Mouse (Mus musculus) neural tube, embryonic 14.5 days (tissue): ENCODE results near the gene Gm17324. TPM values are rescaled to one million over a fixed set of nuclear protein-coding genes. Genes with fewer than 3 reads are reported as not detected.
"Not testable (repeated sequence)": the region's sequence is repeated elsewhere in the genome, so short reads cannot be mapped to it uniquely, and the experiment has no call there.

Source experiments
- ATAC-seq: fragments of 200-750 bp; cut with Nextera tagmentation; 2 replicates; pipeline ENCODE4 v1.8.0; 2017; ENCODE audit warnings: low read depth, mild to moderate bottlenecking, moderate TSS enrichment, moderate library complexity
- H3K27ac ChIP-seq: fragments of 300-500 bp; sonication (generic); 2 replicates; pipeline ENCODE4 v1.5.1; 2014; ENCODE audit warnings: low read depth, mild to moderate bottlenecking, control low read depth, low read length, moderate library complexity, mixed read lengths
- H3K27me3 ChIP-seq: fragments of 300-500 bp; sonication (generic); 2 replicates; pipeline ENCODE4 v1.6.1; 2014; ENCODE audit warnings: low read length; ENCODE audit not compliant: control insufficient read depth, insufficient read depth
- H3K36me3 ChIP-seq: fragments of 300-500 bp; sonication (generic); 2 replicates; pipeline ENCODE4 v1.6.1; 2014; ENCODE audit warnings: low read length, mixed read lengths; ENCODE audit not compliant: control insufficient read depth, insufficient read depth
- H3K4me1 ChIP-seq: fragments of 300-500 bp; sonication (generic); 2 replicates; pipeline ENCODE4 v1.6.1; 2014; ENCODE audit warnings: low read length; ENCODE audit not compliant: control insufficient read depth, insufficient read depth
- H3K4me2 ChIP-seq: fragments of 300-500 bp; sonication (generic); 2 replicates; pipeline ENCODE4 v1.6.1; 2014; ENCODE audit warnings: mild to moderate bottlenecking, low read depth, low read length, control low read depth
- H3K4me3 ChIP-seq: fragments of 300-500 bp; sonication (generic); 2 replicates; pipeline ENCODE4 v1.5.1; 2014; ENCODE audit warnings: low read depth, low read length, control low read depth, mixed read lengths
- H3K9ac ChIP-seq: fragments of 300-500 bp; sonication (generic); replicated peaks from 2 replicates; pipeline ENCODE4 v1.6.1; 2014; ENCODE audit warnings: low read depth, mild to moderate bottlenecking, control low read depth, low read length, mixed read lengths
- H3K9me3 ChIP-seq: fragments of 300-500 bp; sonication (generic); 2 replicates; pipeline ENCODE4 v1.6.1; 2016; ENCODE audit warnings: low read length; ENCODE audit not compliant: control insufficient read depth
- WGBS: fragments of 180-500 bp; shearing (Covaris S2); extraction: QIAGEN DNeasy Blood & Tissue Kit; methylation state at CpG from one replicate; pipeline ENCODE4 v1.1.7; 2014; 5-methylcytosine and 5-hydroxymethylcytosine counted together
- polyA plus RNA-seq: library from polyadenylated mRNA; unstranded; fragments of >200 nt; fragmentation: Nextera tagmentation; extraction: Ambion mirVana; gene quantifications from 2 replicates; pipeline ENCODE4 v1.2.1, GENCODE M21; 2014

Gm17324 gene
- 2.1 and 2.4 TPM in 2 replicates for polyA plus RNA-seq

DNA sequence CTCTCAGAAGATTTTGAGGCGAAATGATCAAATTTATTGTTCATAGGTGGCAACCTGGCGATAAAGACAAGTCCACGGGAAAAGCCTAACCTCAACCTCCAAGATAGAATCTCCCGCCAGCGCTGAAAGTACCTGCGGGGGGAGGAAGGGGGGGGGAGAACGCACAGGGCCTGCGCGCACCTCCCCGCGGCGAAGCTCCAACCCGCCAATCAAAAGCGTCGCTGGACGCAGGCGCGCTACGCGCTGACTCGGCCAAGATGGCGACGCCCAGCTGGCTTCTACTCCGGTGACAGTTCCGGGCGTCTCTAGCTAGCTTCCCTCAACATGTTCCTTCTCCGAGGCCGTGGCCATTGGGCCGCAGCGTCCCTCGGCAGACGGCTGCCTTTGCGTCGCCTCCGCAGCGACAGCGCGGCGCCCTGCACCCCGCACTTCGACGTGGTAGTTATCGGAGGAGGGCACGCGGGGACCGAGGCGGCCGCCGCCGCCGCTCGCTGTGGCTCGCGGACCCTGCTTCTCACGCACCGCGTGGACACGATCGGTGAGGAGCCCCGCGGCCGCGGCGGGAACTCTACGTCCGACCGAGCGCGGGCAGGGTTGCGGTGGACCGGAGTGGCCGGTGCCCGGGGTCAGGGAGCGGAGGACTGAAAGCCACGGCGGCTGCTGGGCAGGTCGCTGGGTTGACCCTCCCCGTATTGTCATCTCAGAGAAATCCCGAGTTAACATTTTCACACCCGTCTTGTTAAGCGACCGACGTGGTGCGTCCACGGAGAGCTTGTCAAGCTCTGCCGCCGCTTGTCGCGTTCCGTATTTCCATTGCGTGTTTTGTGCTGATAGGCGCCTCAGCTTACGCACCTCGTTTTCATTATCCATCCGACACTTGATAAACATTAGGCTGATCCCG, at the start of gene Gm17324, which contains the start of gene Mto1:
TSS of gene Gm17324 (minus strand) at position 814 of the 901 bp plus-strand sequence.
TSS of gene Mto1 (plus strand) at position 236 of the 901 bp plus-strand sequence.
- Histone ChIP-seq H3K9me3 (no peaks in the 10 kb centered on the region), H3K4me2 (peak within 1 kb of the TSS; percentile 69), H3K9ac (peak within 1 kb of the TSS; percentile 91), H3K4me3 (peak within 1 kb of the TSS; percentile 100), H3K4me1 (peaks cover 10% of the 10 kb centered on the region; the same call in 1 of the 2 replicates), H3K27me3 (peaks cover 16% of the 10 kb centered on the region), H3K27ac (peak within 1 kb of the TSS; percentile 93), H3K36me3 (peaks cover 16% of the 10 kb centered on the region)
- under 1% methylated on average over 96 of the region's 96 CpGs for WGBS
- ATAC-seq = peak; percentile 92

- ATAC-seq = no peak
These were observed 44.6 kb upstream of the Gm17324 start for GRCm38 (mm10) chr9:78493171-78493570.

DNA sequence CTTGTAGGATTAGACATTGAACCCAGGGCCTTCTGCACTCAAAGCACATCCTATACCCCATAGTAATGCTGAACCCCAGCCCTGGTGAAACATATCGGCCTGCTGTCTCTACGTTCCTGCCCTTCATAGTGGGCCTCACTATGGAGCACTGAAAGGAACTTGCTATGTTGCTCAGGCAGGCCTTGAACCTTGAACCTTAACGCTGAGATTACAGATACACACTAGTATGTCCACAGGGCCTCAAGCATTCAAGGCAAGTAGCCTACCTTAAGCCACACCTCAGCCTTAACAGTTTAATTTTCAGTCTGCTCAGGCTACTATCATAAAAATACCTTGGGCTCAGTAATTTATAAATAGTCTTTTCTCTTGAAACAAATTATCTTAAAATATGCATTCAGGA, 43.7 kb upstream of the Gm17324 start:
- no peak for ATAC-seq
- no peaks in the 10 kb centered on the region for H3K36me3 ChIP-seq
- 93% methylated on average over 3 of the region's 3 CpGs for WGBS
- no peak overlapping the region for H3K27ac ChIP-seq
- H3K4me3 ChIP-seq = no peak overlapping the region
- peaks cover 8% of the 10 kb centered on the region; the same call in 1 of the 2 replicates for H3K4me1 ChIP-seq
- H3K9ac ChIP-seq = no peak overlapping the region
- no peaks in the 10 kb centered on the region for H3K9me3 ChIP-seq
- no peak overlapping the region for H3K4me2 ChIP-seq
- H3K27me3 ChIP-seq = no peaks in the 10 kb centered on the region

More at GRCm38 (mm10) chr9:78493171-78493570, 44.6 kb upstream of the Gm17324 start:
- H3K4me3 ChIP-seq = no peak overlapping the region
- peaks cover 8% of the 10 kb centered on the region; the same call in 1 of the 2 replicates for H3K4me1 ChIP-seq
- H3K9me3 ChIP-seq = no peaks in the 10 kb centered on the region
- no peaks in the 10 kb centered on the region for H3K36me3 ChIP-seq
- no peak overlapping the region for H3K27ac ChIP-seq
- no peak overlapping the region for H3K9ac ChIP-seq
- H3K27me3 ChIP-seq = no peaks in the 10 kb centered on the region
- 81% methylated on average over 7 of the region's 7 CpGs for WGBS
- H3K4me2 ChIP-seq = no peak overlapping the region

DNA sequence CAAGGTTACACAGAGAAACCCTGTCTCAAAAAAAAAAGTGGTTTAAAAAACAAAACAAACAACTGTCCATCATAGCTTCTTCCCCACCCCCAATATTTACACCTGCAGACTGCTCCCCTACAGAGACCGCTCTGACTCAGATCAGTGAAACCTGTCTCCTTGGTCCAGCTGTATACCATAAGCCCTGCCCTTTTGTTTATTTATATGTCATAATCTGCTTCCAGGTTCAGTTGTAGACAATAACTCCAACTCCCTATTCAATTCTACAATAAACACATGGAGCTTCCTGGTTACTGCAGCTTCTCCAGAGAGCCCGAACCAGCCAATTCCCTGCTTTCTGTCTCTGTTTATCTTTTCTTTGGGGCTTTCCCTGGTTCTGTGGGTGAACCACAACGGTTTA, 42.6 kb upstream of the Gm17324 start:
- Histone ChIP-seq H3K27ac (no peak overlapping the region), H3K4me2 (no peak overlapping the region), H3K9me3 (no peaks in the 10 kb centered on the region), H3K9ac (no peak overlapping the region), H3K36me3 (no peaks in the 10 kb centered on the region), H3K27me3 (no peaks in the 10 kb centered on the region), H3K4me3 (no peak overlapping the region), H3K4me1 (peaks cover 8% of the 10 kb centered on the region; the same call in 1 of the 2 replicates)
- no peak for ATAC-seq
- WGBS = 90% methylated on average over 3 of the region's 3 CpGs

GRCm38 (mm10) chr9:78488890-78489420, 40.4 kb upstream of the Gm17324 start, which contains the start of gene Eef1a1:
TSS of gene Eef1a1 (minus strand) at chr9:78489151.
- peak; percentile 62 for ATAC-seq
- Histone ChIP-seq H3K4me1 (peaks cover 8% of the 10 kb centered on the region; the same call in 1 of the 2 replicates), H3K4me3 (peak within 1 kb of the TSS; percentile 34), H3K36me3 (no peaks in the 10 kb centered on the region), H3K27ac (peak within 1 kb of the TSS; percentile 16; the same call in 1 of the 2 replicates), H3K9ac (peak within 1 kb of the TSS; percentile 47), H3K4me2 (peak within 1 kb of the TSS; percentile 64), H3K27me3 (no peaks in the 10 kb centered on the region), H3K9me3 (no peaks in the 10 kb centered on the region)
- WGBS = 3% methylated on average over 19 of the region's 20 CpGs

GRCm38 (mm10) chr9:78488021-78488420, 39.4 kb upstream of the Gm17324 start:
- H3K4me3 ChIP-seq, H3K4me1 ChIP-seq, H3K27me3 ChIP-seq, H3K9me3 ChIP-seq, H3K9ac ChIP-seq, H3K36me3 ChIP-seq, H3K4me2 ChIP-seq, H3K27ac ChIP-seq, ATAC-seq: not testable (repeated sequence)
- 97% methylated on average over 5 of the region's 5 CpGs for WGBS

DNA sequence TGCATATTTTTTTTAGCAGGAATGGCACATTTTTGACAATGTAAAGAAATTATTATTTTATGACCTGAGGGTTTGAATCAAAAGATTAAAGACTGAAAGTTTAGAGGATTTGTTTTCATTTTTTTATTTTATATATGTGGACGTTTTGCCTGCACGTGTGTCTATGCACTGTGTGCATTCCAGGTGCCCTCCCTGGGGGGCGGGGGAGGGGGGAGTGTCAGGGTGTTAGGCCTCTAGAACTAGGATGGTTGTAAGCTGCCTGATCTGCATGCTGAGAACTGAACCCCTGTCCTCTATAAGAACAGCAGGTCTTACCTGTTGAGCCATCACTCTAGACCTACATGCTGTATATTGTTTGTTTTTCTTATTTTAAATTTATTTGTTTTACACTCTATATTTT, 36.1 kb upstream of the Gm17324 start:
- H3K4me2 ChIP-seq = no peak overlapping the region
- ATAC-seq = no peak
- H3K27ac ChIP-seq = no peak overlapping the region
- H3K36me3 ChIP-seq = no peaks in the 10 kb centered on the region
- H3K27me3 ChIP-seq = no peaks in the 10 kb centered on the region
- no peaks in the 10 kb centered on the region for H3K9me3 ChIP-seq
- no peak overlapping the region for H3K4me3 ChIP-seq
- H3K9ac ChIP-seq = no peak overlapping the region
- H3K4me1 ChIP-seq = peaks cover 15% of the 10 kb centered on the region
- WGBS = 82% methylated on average over 3 of the region's 3 CpGs

- peak overlapping the region; percentile 99 for H3K27ac ChIP-seq
- H3K4me3 ChIP-seq = peak overlapping the region; percentile 51
- peak overlapping the region; percentile 92 for H3K9ac ChIP-seq
- peak overlapping the region; percentile 53 for H3K4me2 ChIP-seq
- no peaks in the 10 kb centered on the region for H3K9me3 ChIP-seq
- no peak for ATAC-seq
- peaks cover 13% of the 10 kb centered on the region for H3K4me1 ChIP-seq
- 11% methylated on average over 3 of the region's 3 CpGs for WGBS
- no peaks in the 10 kb centered on the region for H3K27me3 ChIP-seq
- H3K36me3 ChIP-seq = peaks cover 13% of the 10 kb centered on the region; the same call in 1 of the 2 replicates
These were observed 33.8 kb upstream of the Gm17324 start for GRCm38 (mm10) chr9:78482386-78482785.
